Mouse (Mus musculus) ES-CJ7 (cell line): ENCODE measurements around the gene Kif3a.

Experiments
- DNase-seq: peaks from one replicate; pipeline ENCODE4 v3.0.0; 2011; ENCODE audit warnings: low read depth, low spot score

The Kif3a gene

DNA sequence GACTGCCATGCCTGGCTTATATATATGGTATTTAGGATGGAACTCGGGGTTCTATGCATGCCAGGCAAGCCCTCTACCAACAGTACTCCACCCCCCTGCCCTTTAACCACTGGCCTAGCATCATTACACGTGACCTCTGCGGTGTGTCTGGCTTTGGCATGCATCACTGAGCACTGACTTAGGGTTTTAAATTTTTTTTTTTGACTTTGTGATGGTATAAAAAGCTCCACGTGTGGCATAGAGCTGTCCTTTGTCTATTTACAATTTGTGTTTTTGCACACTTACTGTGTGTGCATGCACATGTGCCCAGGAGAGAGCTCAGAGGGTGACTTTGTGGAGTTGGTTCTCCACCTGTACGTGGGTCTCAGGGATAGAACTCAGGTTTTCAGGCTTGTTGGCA is 76.8 kb downstream of the Kif3a start:
- no peak for DNase-seq

GRCm38 (mm10) chr11:53651441-53651840 is 84.3 kb downstream of the Kif3a start:
- no peak for DNase-seq
